ENCODE assay signal across 8 mouse cellular contexts in genomic region chr13:104227478-104227877, GRCm38 (mm10). TPM values are rescaled to one million over a fixed set of nuclear protein-coding genes. Genes with fewer than 3 reads are reported as not detected.
DNase-seq lines count a peak whose midpoint lies in the region; ATAC-seq and TF ChIP-seq lines count a peak whose summit lies in the region.

No protein-coding gene starts in this region.

- H3K9ac ChIP-seq in neural tube, embryonic 15.5 days (replicated peaks) = peak overlapping the region; percentile 76; the same call in 1 of the 2 replicates

- H3K9me3 ChIP-seq in embryonic facial prominence, embryonic 10.5 days = no peaks in the 10 kb centered on the region
- no peaks in the 10 kb centered on the region for H3K9me3 ChIP-seq in neural tube, embryonic 15.5 days (replicated peaks)

- TF ChIP-seq CTCF in left cerebral cortex, adult 2 months (IDR thresholded peaks at IDR 0.05) = no peak

- WGBS in embryonic facial prominence, embryonic 10.5 days = 73% methylated on average over 3 of the region's 3 CpGs
- 14% methylated on average over 3 of the region's 3 CpGs for WGBS in large intestine, adult 2 months
- 63% methylated on average over 3 of the region's 3 CpGs for WGBS in neural tube, embryonic 15.5 days

- peaks cover 22% of the 10 kb centered on the region for H3K4me1 ChIP-seq in embryonic facial prominence, embryonic 10.5 days
- peaks cover 21% of the 10 kb centered on the region for H3K4me1 ChIP-seq in neural tube, embryonic 15.5 days

- H3K4me2 ChIP-seq in neural tube, embryonic 15.5 days = peak overlapping the region; percentile 70

- peak overlapping the region; percentile 90 for H3K4me3 ChIP-seq in left cerebral cortex, adult 2 months
- H3K4me3 ChIP-seq in embryonic facial prominence, embryonic 10.5 days = peak overlapping the region; percentile 77
- H3K4me3 ChIP-seq in neural tube, embryonic 15.5 days (replicated peaks) = peak overlapping the region; percentile 71

- intact Hi-C loops in left cerebral cortex, adult 2 months (cut with DNase I) = no loop called here
- intact Hi-C loops in left cerebral cortex, postnatal 25 days (cut with DNase I) = loop anchor here (5.0 kb wide), 1 partner anchor 50 kb away; the partner anchor contains the start of genes Trappc13 and Trim23

- peaks cover 24% of the 10 kb centered on the region for H3K36me3 ChIP-seq in embryonic facial prominence, embryonic 10.5 days (replicated peaks)
- H3K36me3 ChIP-seq in neural tube, embryonic 15.5 days = no peaks in the 10 kb centered on the region

- H3K27me3 ChIP-seq in embryonic facial prominence, embryonic 10.5 days (replicated peaks; ENCODE audit: low read depth, poor library complexity, severe bottlenecking) = no peaks in the 10 kb centered on the region
- no peaks in the 10 kb centered on the region for H3K27me3 ChIP-seq in neural tube, embryonic 15.5 days (replicated peaks)

- DNase-seq in left cerebral cortex, adult 2 months (ENCODE audit: extremely low spot score in 1 of 2, low spot score in 2 of 2) = no peak
- no peak for DNase-seq in left cerebral cortex, postnatal 25 days (ENCODE audit: low spot score in 2 of 2)
- DNase-seq in embryonic facial prominence, embryonic 10.5 days (ENCODE audit: low spot score) = no peak
- DNase-seq in large intestine, adult 2 months (ENCODE audit: low read depth, low spot score) = peak; percentile 3
- DNase-seq in thymus, postnatal 4 days = no peak
- DNase-seq in right cerebral cortex, postnatal 14 days = no peak
- DNase-seq in kidney, adult 18-20 months = no peak

- no peak for ATAC-seq in neural tube, embryonic 15.5 days (ENCODE audit: low FRiP score)

- no peak overlapping the region for H3K27ac ChIP-seq in left cerebral cortex, adult 2 months
- H3K27ac ChIP-seq in embryonic facial prominence, embryonic 10.5 days (replicated peaks) = 0 out of 2 replicates have a peak overlapping the region, but pooled peaks have one; percentile 31
- H3K27ac ChIP-seq in neural tube, embryonic 15.5 days (replicated peaks) = no peak overlapping the region

RNA-seq across cellular contexts. Expression of gene Cenpk, which starts 0.9 kb away (rescaled TPM):
- total RNA-seq in left cerebral cortex, adult 2 months (2021) = 1 to 10 TPM in 1 of 2 experiments, under 1 TPM in 1; 0.65 to 1.7 TPM
- total RNA-seq in left cerebral cortex, postnatal 25 days (2021) = under 1 TPM; 0.69 to 0.94 TPM
- 85.3 and 97.2 TPM in 2 replicates for polyA plus RNA-seq in embryonic facial prominence, embryonic 10.5 days (2016; fragmentation: Nextera tagmentation; extraction: Ambion mirVana)
- polyA plus RNA-seq in large intestine, adult 2 months (2012; rRNA removed) = 0.38 and 0.51 TPM in 2 replicates
- 10.6 and 22.3 TPM in 2 replicates for polyA plus RNA-seq in neural tube, embryonic 15.5 days (2015; fragmentation: Nextera tagmentation; extraction: Ambion mirVana)

RNA-seq across cellular contexts. Expression of gene Ppwd1, which starts 1.2 kb away (rescaled TPM):
- total RNA-seq in left cerebral cortex, adult 2 months (2021) = 10 to 100 TPM; 14.0 to 15.5 TPM
- total RNA-seq in left cerebral cortex, postnatal 25 days (2021) = 10 to 100 TPM; 12.6 to 14.4 TPM
- polyA plus RNA-seq in embryonic facial prominence, embryonic 10.5 days (2016; fragmentation: Nextera tagmentation; extraction: Ambion mirVana) = 19.8 and 21.6 TPM in 2 replicates
- polyA plus RNA-seq in large intestine, adult 2 months (2012; rRNA removed) = 1.5 and 1.6 TPM in 2 replicates
- 6.8 and 8.6 TPM in 2 replicates for polyA plus RNA-seq in neural tube, embryonic 15.5 days (2015; fragmentation: Nextera tagmentation; extraction: Ambion mirVana)

RNA-seq across cellular contexts. Expression of gene Trim23, which starts 48.9 kb away (rescaled TPM):
- total RNA-seq in left cerebral cortex, adult 2 months (2021) = 10 to 100 TPM; 52.5 to 56.1 TPM
- 10 to 100 TPM; 54.5 to 55.4 TPM for total RNA-seq in left cerebral cortex, postnatal 25 days (2021)
- polyA plus RNA-seq in embryonic facial prominence, embryonic 10.5 days (2016; fragmentation: Nextera tagmentation; extraction: Ambion mirVana) = 17.7 and 19.8 TPM in 2 replicates
- polyA plus RNA-seq in large intestine, adult 2 months (2012; rRNA removed) = 0.86 and 1.6 TPM in 2 replicates
- polyA plus RNA-seq in neural tube, embryonic 15.5 days (2015; fragmentation: Nextera tagmentation; extraction: Ambion mirVana) = 30.7 and 30.8 TPM in 2 replicates

RNA-seq across cellular contexts. Expression of gene Trappc13, which starts 49.2 kb away (rescaled TPM):
- total RNA-seq in left cerebral cortex, adult 2 months (2021) = 10 to 100 TPM; 49.1 to 55.0 TPM
- total RNA-seq in left cerebral cortex, postnatal 25 days (2021) = 10 to 100 TPM; 52.5 to 53.6 TPM
- polyA plus RNA-seq in embryonic facial prominence, embryonic 10.5 days (2016; fragmentation: Nextera tagmentation; extraction: Ambion mirVana) = 74.9 and 81.2 TPM in 2 replicates
- polyA plus RNA-seq in large intestine, adult 2 months (2012; rRNA removed) = 11.5 and 11.6 TPM in 2 replicates
- 61.6 and 61.7 TPM in 2 replicates for polyA plus RNA-seq in neural tube, embryonic 15.5 days (2015; fragmentation: Nextera tagmentation; extraction: Ambion mirVana)
